Mouse (Mus musculus) MEL (cell line): ENCODE measurements around the gene Gm1673. TPM values are rescaled to one million over a fixed set of nuclear protein-coding genes. Genes with fewer than 3 reads are reported as not detected.

ENCODE experiments used
- DNase-seq: peaks from one replicate; pipeline ENCODE4 v3.0.0; 2011; ENCODE audit warnings: low read depth, low spot score
- H3K27ac ChIP-seq: 2 replicates; pipeline ENCODE4 v1.5.1; 2012; ENCODE audit warnings: low read depth, mild to moderate bottlenecking, control low read depth, low read length, moderate library complexity; ENCODE audit not compliant: control insufficient read depth
- H3K27me3 ChIP-seq, 2 experiments: fragments of 150-350 bp in 1 of 2; sonication (generic) in 1 of 2; 2 replicates each; pipeline ENCODE4 v1.6.1; 2012; ENCODE audit warnings: low read length in 2 of 2, mild to moderate bottlenecking in 2 of 2, improper control_type of control experiment in 1 of 2, moderate library complexity in 1 of 2; ENCODE audit not compliant: insufficient read depth in 2 of 2, control insufficient read depth in 1 of 2
- H3K36me3 ChIP-seq, 2 experiments: 2 replicates each; pipeline ENCODE4 v1.6.1; 2012 to 2014; ENCODE audit warnings: low read length in 2 of 2, improper control_type of control experiment in 1 of 2, inconsistent platforms in 1 of 2, mild to moderate bottlenecking in 1 of 2; ENCODE audit not compliant: insufficient read depth in 2 of 2, control insufficient read depth in 1 of 2
- H3K4me1 ChIP-seq, 2 experiments: fragments of 150-350 bp in 1 of 2; sonication (generic) in 1 of 2; 2 replicates each; pipeline ENCODE4 v1.6.1; 2012; ENCODE audit warnings: low read length in 2 of 2, improper control_type of control experiment in 1 of 2, mild to moderate bottlenecking in 1 of 2; ENCODE audit not compliant: insufficient read depth in 2 of 2, control insufficient read depth in 1 of 2
- H3K4me3 ChIP-seq, 2 experiments: fragments of 150-350 bp in 1 of 2; sonication (generic) in 1 of 2; 2 replicates each; pipeline ENCODE4 v1.5.1; 2012; ENCODE audit warnings: low read depth in 2 of 2, low read length in 2 of 2, mild to moderate bottlenecking in 2 of 2, moderate library complexity in 2 of 2, control low read depth in 1 of 2, improper control_type of control experiment in 1 of 2; ENCODE audit not compliant: control insufficient read depth in 1 of 2, insufficient read depth in 1 of 2
- H3K79me2 ChIP-seq: 2 replicates; pipeline ENCODE4 v1.6.1; 2012; ENCODE audit warnings: mild to moderate bottlenecking, low read length, moderate library complexity; ENCODE audit not compliant: control insufficient read depth, poor library complexity, insufficient read depth
- H3K9ac ChIP-seq: 2 replicates; pipeline ENCODE4 v1.6.1; 2012; ENCODE audit warnings: low read depth, mild to moderate bottlenecking, control low read depth, low read length, moderate library complexity; ENCODE audit not compliant: control insufficient read depth, poor library complexity, severe bottlenecking
- H3K9me3 ChIP-seq: fragments of 150-350 bp; sonication (generic); replicated peaks from 2 replicates; pipeline ENCODE4 v1.6.1; 2012; ENCODE audit warnings: mild to moderate bottlenecking, low read length, improper control_type of control experiment, moderate library complexity; ENCODE audit not compliant: insufficient read depth
- CHD1 ChIP-seq: IDR thresholded peaks from 2 replicates; pipeline ENCODE4 v1.6.1; 2012; ENCODE audit warnings: low read depth, mild to moderate bottlenecking, inconsistent platforms, low read length, improper control_type of control experiment
- ELF1 ChIP-seq: IDR thresholded peaks from 2 replicates; pipeline ENCODE4 v1.6.1; 2014; ENCODE audit warnings: low read depth, mild to moderate bottlenecking, inconsistent platforms, low read length, improper control_type of control experiment, moderate library complexity
- EP300 ChIP-seq, 2 experiments: IDR thresholded peaks; 2 replicates each; pipeline ENCODE4 v1.6.1; 2011; ENCODE audit warnings: improper control_type of control experiment in 2 of 2, low read length in 2 of 2, low read depth in 1 of 2, mild to moderate bottlenecking in 1 of 2
- GATA1 ChIP-seq: IDR thresholded peaks from 2 replicates; pipeline ENCODE4 v1.6.1; 2011; ENCODE audit warnings: low read depth, low read length, improper control_type of control experiment
- HCFC1 ChIP-seq: IDR thresholded peaks from 2 replicates; pipeline ENCODE4 v1.6.1; 2012; ENCODE audit warnings: low read depth, mild to moderate bottlenecking, inconsistent platforms, low read length, improper control_type of control experiment, moderate library complexity
- KAT2A ChIP-seq: conservative IDR thresholded peaks from 2 replicates; pipeline ENCODE4 v1.6.1; 2012; ENCODE audit warnings: low read depth, low read length, improper control_type of control experiment, inconsistent platforms
- MYB ChIP-seq: IDR thresholded peaks from 2 replicates; pipeline ENCODE4 v1.6.1; 2011; ENCODE audit warnings: mild to moderate bottlenecking, low read depth, low read length, improper control_type of control experiment
- NELFE ChIP-seq: IDR thresholded peaks from 2 replicates; pipeline ENCODE4 v1.6.1; 2011; ENCODE audit warnings: low read depth, low read length, improper control_type of control experiment
- POLR2AphosphoS5 ChIP-seq: IDR thresholded peaks from 2 replicates; pipeline ENCODE4 v1.6.1; 2012; ENCODE audit warnings: low read depth, borderline replicate concordance, mild to moderate bottlenecking, inconsistent platforms, low read length, moderate library complexity, mixed read lengths
- RAD21 ChIP-seq: IDR thresholded peaks from 2 replicates; pipeline ENCODE4 v1.6.1; 2011; ENCODE audit warnings: mild to moderate bottlenecking, low read depth, low read length, improper control_type of control experiment
- TAL1 ChIP-seq: IDR thresholded peaks from 2 replicates; pipeline ENCODE4 v1.6.1; 2012; ENCODE audit warnings: mild to moderate bottlenecking, inconsistent platforms, low read length, moderate library complexity, mixed read lengths
- ZKSCAN1 ChIP-seq: IDR thresholded peaks from 2 replicates; pipeline ENCODE4 v1.6.1; 2012; ENCODE audit warnings: low read depth, mild to moderate bottlenecking, inconsistent platforms, low read length, improper control_type of control experiment, moderate library complexity
- polyA plus RNA-seq, 2 experiments: library from polyadenylated mRNA; stranded (reverse) in 1 of 2; unstranded in 1 of 2; fragments of >175 nt in 1 of 2; fragments of >200 nt in 1 of 2; gene quantifications; 2 replicates each; pipeline versions ENCODE4 v1.2.1 to v1.2.4; 2012; ENCODE audit warnings: low replicate concordance in 2 of 2, low read depth in 1 of 2; ENCODE audit not compliant: insufficient read length in 2 of 2, insufficient read depth in 1 of 2, missing spikeins in 1 of 2
- total RNA-seq: library from RNA; depleted of rRNA; stranded (reverse); fragments of 300-350 nt; gene quantifications from 2 replicates; pipeline ENCODE4 v1.2.3, GENCODE M21; 2012

Gm1673 gene
- total and polyA plus RNA-seq, 3 experiments: not detected

GRCm38 (mm10) chr5:33982731-33983259, 438 bp upstream of the Gm1673 start:
- Histone ChIP-seq H3K36me3 (no peaks in the 10 kb centered on the region), H3K27ac (no peak overlapping the region), H3K9ac (no peak overlapping the region), H3K27me3 (peaks cover 6 to 12% of the 10 kb centered on the region in 2 experiments), H3K4me3 (no peak overlapping the region), H3K79me2 (no peaks in the 10 kb centered on the region), H3K4me1 (no peaks in the 10 kb centered on the region), H3K9me3 (no peaks in the 10 kb centered on the region)
- TF ChIP-seq CHD1 (no peak), NELFE (no peak), ZKSCAN1 (no peak), EP300 (IDR thresholded peaks at IDR 0.05; ENCODE audit: low read depth in 1 of 2, low read length in 2 of 2) (no peak)
- no peak for DNase-seq

- no peaks in the 10 kb centered on the region for H3K9me3 ChIP-seq
- no peaks in the 10 kb centered on the region for H3K36me3 ChIP-seq
- H3K4me1 ChIP-seq: no peaks in the 10 kb centered on the region
- no peak overlapping the region for H3K4me3 ChIP-seq
- no peak overlapping the region for H3K9ac ChIP-seq
- no peaks in the 10 kb centered on the region for H3K79me2 ChIP-seq
- no peak for DNase-seq
- TF ChIP-seq POLR2AphosphoS5 (no peak), RAD21 (no peak), KAT2A (no peak), ELF1 (no peak), MYB (no peak), ZKSCAN1 (no peak), HCFC1 (no peak), GATA1 (no peak), TAL1 (no peak)
- TF ChIP-seq, all 39 proteins: peak for 0
- Histone ChIP-seq H3K27ac (no peak overlapping the region), H3K27me3 (peaks cover 2 to 6% of the 10 kb centered on the region in 2 experiments; a peak in 3 of 4 replicates)
These were observed 11.7 kb downstream of the Gm1673 start for GRCm38 (mm10) chr5:33994671-33995625.
